Mouse (Mus musculus): ENCODE data around the gene Nostrin. TPM values are rescaled to one million over a fixed set of nuclear protein-coding genes. Genes with fewer than 3 reads are reported as not detected.

Nostrin gene
- total and polyA plus RNA-seq, 3 experiments, result 0.47 TPM; not detected in 2

GRCm38 (mm10) chr2:69234976-69235678 is 99.5 kb downstream of the Nostrin start:
- Histone ChIP-seq H3K9ac (ENCODE audit: control insufficient read depth, low read depth, low read length, poor library complexity, severe bottlenecking) (no peak overlapping the region), H3K4me1 (ENCODE audit: control insufficient read depth in 1 of 2, insufficient read depth in 2 of 2, low read length in 2 of 2) (no peaks in the 10 kb centered on the region)

More at GRCm38 (mm10) chr2:69234976-69235678, 99.5 kb downstream of the Nostrin start:
- Histone ChIP-seq H3K79me2 (ENCODE audit: control insufficient read depth, insufficient read depth, low read length, poor library complexity) (no peaks in the 10 kb centered on the region), H3K27ac (ENCODE audit: control insufficient read depth, low read depth, low read length) (no peak overlapping the region), H3K4me3 (ENCODE audit: control insufficient read depth in 1 of 2, insufficient read depth in 1 of 2, low read depth in 2 of 2, low read length in 2 of 2) (no peak overlapping the region), H3K9me3 (replicated peaks; ENCODE audit: insufficient read depth, low read length) (no peaks in the 10 kb centered on the region), H3K36me3 (ENCODE audit: control insufficient read depth in 1 of 2, insufficient read depth in 2 of 2, low read length in 2 of 2) (no peaks in the 10 kb centered on the region), H3K27me3 (ENCODE audit: control insufficient read depth in 1 of 2, insufficient read depth in 2 of 2, low read length in 2 of 2) (0 out of 4 replicates have a peak, but pooled peaks cover 0 to 3% of the 10 kb centered on the region in 2 experiments)
- TF ChIP-seq USF2 (IDR thresholded peaks at IDR 0.05; ENCODE audit: borderline replicate concordance in 1 of 2, insufficient read depth in 1 of 2, low read depth in 1 of 2, low read length in 2 of 2), result no peak
- no peak for TF ChIP-seq BHLHE40 (IDR thresholded peaks at IDR 0.05; ENCODE audit: borderline replicate concordance, low read depth, low read length)
- TF ChIP-seq TBP (IDR thresholded peaks at IDR 0.05; ENCODE audit: low read depth, low read length), result no peak
- no peak for TF ChIP-seq RAD21 (IDR thresholded peaks at IDR 0.05; ENCODE audit: low read depth, low read length)
- no peak for TF ChIP-seq RCOR1 (IDR thresholded peaks at IDR 0.05; ENCODE audit: low read depth, low read length)
- TF ChIP-seq GATA1 (IDR thresholded peaks at IDR 0.05; ENCODE audit: low read depth, low read length), result no peak
- TF ChIP-seq ZMIZ1 (IDR thresholded peaks at IDR 0.05; ENCODE audit: low read depth, low read length), result no peak
- no peak for TF ChIP-seq MYB (IDR thresholded peaks at IDR 0.05; ENCODE audit: low read depth, low read length)
- DNase-seq (ENCODE audit: low read depth, low spot score), result no peak

Other genes with a start within 250 kb of the Nostrin start
- gene Spc25, start 70.4 kb downstream of the Nostrin start, total RNA-seq (2012; rRNA removed), result 25.8 and 27.1 TPM in 2 replicates
- 10 to 100 TPM in 1 of 2 experiments, not detected in 1; 31.3 TPM for gene Spc25, start 70.4 kb downstream of the Nostrin start, polyA plus RNA-seq (2012; ENCODE audit: insufficient read depth in 1 of 2, insufficient read length in 2 of 2, low read depth in 1 of 2, low replicate concordance in 2 of 2, missing spikeins in 1 of 2)
- not detected in 2 replicates for gene G6pc2, start 75.3 kb downstream of the Nostrin start, total RNA-seq (2012; rRNA removed)
- not detected for gene G6pc2, start 75.3 kb downstream of the Nostrin start, polyA plus RNA-seq (2012; ENCODE audit: insufficient read depth in 1 of 2, insufficient read length in 2 of 2, low read depth in 1 of 2, low replicate concordance in 2 of 2, missing spikeins in 1 of 2)
- not detected in 2 replicates for gene Abcb11, start 206.8 kb downstream of the Nostrin start, total RNA-seq (2012; rRNA removed)
- gene Abcb11, start 206.8 kb downstream of the Nostrin start, polyA plus RNA-seq (2012; ENCODE audit: insufficient read depth in 1 of 2, insufficient read length in 2 of 2, low read depth in 1 of 2, low replicate concordance in 2 of 2, missing spikeins in 1 of 2), result not detected
- not detected in 2 replicates for gene Dhrs9, start 244.6 kb downstream of the Nostrin start, total RNA-seq (2012; rRNA removed)
- gene Dhrs9, start 244.6 kb downstream of the Nostrin start, polyA plus RNA-seq (2012; ENCODE audit: insufficient read depth in 1 of 2, insufficient read length in 2 of 2, low read depth in 1 of 2, low replicate concordance in 2 of 2, missing spikeins in 1 of 2), result not detected